Mouse (Mus musculus) adrenal gland, postnatal 10 days (tissue): ENCODE results near the gene Klhl33. TPM values are rescaled to one million over a fixed set of nuclear protein-coding genes. Genes with fewer than 3 reads are reported as not detected.

Experiments used
- total RNA-seq, 2 experiments: library from RNA; stranded (reverse); gene quantifications; 2 replicates each; pipeline ENCODE4 v1.2.3; 2021

Klhl33 gene
- total RNA-seq, 2 experiments from 2014 or later: 2.1 to 7.9 TPM

Other genes with a start within 250 kb of the Klhl33 start
- not detected for gene Olfr747, start 204.3 kb downstream of the Klhl33 start, total RNA-seq
- gene Olfr748, start 190.1 kb downstream of the Klhl33 start, total RNA-seq: not detected
- gene Olfr749, start 152.4 kb downstream of the Klhl33 start, total RNA-seq: not detected
- 10 to 100 TPM; 36.4 to 47.9 TPM for gene Ttc5, start 112.0 kb downstream of the Klhl33 start, total RNA-seq
- under 1 TPM; 0.24 to 0.78 TPM for gene Ccnb1ip1, start 89.8 kb downstream of the Klhl33 start, total RNA-seq
- gene Parp2, start 89.7 kb downstream of the Klhl33 start, total RNA-seq: 10 to 100 TPM; 28.7 to 31.1 TPM
- 10 to 100 TPM; 18.8 to 26.2 TPM for gene Tep1, start 26.9 kb downstream of the Klhl33 start, total RNA-seq
- 10 to 100 TPM; 62.7 to 76.7 TPM for gene Osgep, start 27.4 kb upstream of the Klhl33 start, total RNA-seq
- gene Apex1, start 27.5 kb upstream of the Klhl33 start, total RNA-seq: 10 to 100 TPM; 69.9 to 71.6 TPM
- 10 to 100 TPM; 41.0 to 46.3 TPM for gene Pip4p1, start 33.3 kb upstream of the Klhl33 start, total RNA-seq
- gene Pnp, start 33.6 kb upstream of the Klhl33 start, total RNA-seq: 10 to 100 TPM; 36.8 to 53.0 TPM
- 10 to 100 TPM; 37.1 to 48.5 TPM for gene Gm49342, start 47.0 kb upstream of the Klhl33 start, total RNA-seq
- gene Pnp2, start 58.5 kb upstream of the Klhl33 start, total RNA-seq: 1 to 10 TPM; 2.1 to 2.7 TPM
- gene Rnase10, start 110.2 kb upstream of the Klhl33 start, total RNA-seq: under 1 TPM; 0.24 to 0.33 TPM
- gene Rnase9, start 144.4 kb upstream of the Klhl33 start, total RNA-seq: not detected
- not detected for gene Rnase11, start 152.7 kb upstream of the Klhl33 start, total RNA-seq
- gene Rnase12, start 160.2 kb upstream of the Klhl33 start, total RNA-seq: not detected
- gene Olfr750, start 176.9 kb upstream of the Klhl33 start, total RNA-seq: not detected
- 100 to 1,000 TPM in 1 of 2 experiments, 10 to 100 TPM in 1; 78.4 to 110 TPM for gene Rnase4, start 193.6 kb upstream of the Klhl33 start, total RNA-seq
- gene Ang, start 193.6 kb upstream of the Klhl33 start, total RNA-seq: 10 to 100 TPM; 14.3 to 22.4 TPM
- gene Eddm3b, start 216.9 kb upstream of the Klhl33 start, total RNA-seq: not detected
- gene Rnase6, start 226.4 kb upstream of the Klhl33 start, total RNA-seq: 1 to 10 TPM; 1.6 to 2.0 TPM
- not detected for gene Rnase1, start 249.3 kb upstream of the Klhl33 start, total RNA-seq